Mouse (Mus musculus) myocyte (in vitro differentiated cells): ENCODE measurements around the gene Zfp213.

Experiments
- MYOG ChIP-seq, 3 experiments: IDR thresholded peaks; one replicate each; pipeline ENCODE4 v1.6.1; 2011; ENCODE audit warnings: control low read depth in 2 of 3, low read depth in 2 of 3, mild to moderate bottlenecking in 2 of 3; ENCODE audit not compliant: insufficient read length in 2 of 3, control insufficient read depth in 1 of 3, insufficient read depth in 1 of 3
- POLR2A ChIP-seq: IDR thresholded peaks from one replicate; pipeline ENCODE4 v1.6.1; 2011; ENCODE audit warnings: low read depth, mild to moderate bottlenecking, control low read depth, moderate library complexity; ENCODE audit not compliant: insufficient read length
- POLR2AphosphoS2 ChIP-seq: IDR thresholded peaks from one replicate; pipeline ENCODE4 v1.6.1; 2011; ENCODE audit warnings: low read depth, control low read depth; ENCODE audit not compliant: insufficient read length
- USF1 ChIP-seq: IDR thresholded peaks from one replicate; pipeline ENCODE4 v1.6.1; 2011; ENCODE audit warnings: low read depth, mild to moderate bottlenecking, control low read depth, moderate library complexity

DNA sequence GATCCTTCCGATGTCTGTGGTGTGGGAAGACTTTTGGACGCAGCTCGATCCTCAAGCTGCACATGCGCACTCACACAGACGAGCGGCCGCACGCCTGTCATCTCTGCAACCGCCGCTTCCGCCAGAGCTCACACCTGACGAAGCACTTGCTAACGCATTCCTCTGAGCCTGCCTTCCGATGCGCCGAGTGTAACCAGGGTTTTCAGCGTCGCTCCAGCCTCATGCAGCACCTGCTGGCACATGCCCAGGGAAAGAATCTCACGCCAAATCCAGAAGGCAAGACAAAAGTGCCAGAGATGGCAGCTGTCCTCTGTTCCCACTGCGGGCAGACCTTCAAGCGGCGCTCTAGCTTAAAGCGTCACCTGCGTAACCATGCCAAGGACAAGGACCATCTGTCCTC, 45.6 kb upstream of the Zfp213 start:
- TF ChIP-seq POLR2AphosphoS2 = no peak
- no peak for TF ChIP-seq MYOG (IDR thresholded peaks at IDR 0.05; ENCODE audit: control insufficient read depth in 1 of 3, insufficient read depth in 1 of 3, insufficient read length in 2 of 3, low read depth in 2 of 3)
- TF ChIP-seq POLR2A = no peak
- no peak for TF ChIP-seq USF1
